Mouse (Mus musculus) olfactory bulb, adult 2 months (tissue): ENCODE results near the gene Ing3.

ENCODE experiments used
- CTCF ChIP-seq: fragments of 200-500 bp; IDR thresholded peaks from 2 replicates; pipeline ENCODE4 v1.5.1; 2012; ENCODE audit warnings: low read depth, mild to moderate bottlenecking, low read length, moderate library complexity; ENCODE audit not compliant: insufficient read depth
- POLR2A ChIP-seq: fragments of 200-500 bp; IDR thresholded peaks from 2 replicates; pipeline ENCODE4 v1.6.1; 2012; ENCODE audit warnings: mild to moderate bottlenecking, low read depth, low read length, moderate library complexity; ENCODE audit not compliant: insufficient read depth

DNA sequence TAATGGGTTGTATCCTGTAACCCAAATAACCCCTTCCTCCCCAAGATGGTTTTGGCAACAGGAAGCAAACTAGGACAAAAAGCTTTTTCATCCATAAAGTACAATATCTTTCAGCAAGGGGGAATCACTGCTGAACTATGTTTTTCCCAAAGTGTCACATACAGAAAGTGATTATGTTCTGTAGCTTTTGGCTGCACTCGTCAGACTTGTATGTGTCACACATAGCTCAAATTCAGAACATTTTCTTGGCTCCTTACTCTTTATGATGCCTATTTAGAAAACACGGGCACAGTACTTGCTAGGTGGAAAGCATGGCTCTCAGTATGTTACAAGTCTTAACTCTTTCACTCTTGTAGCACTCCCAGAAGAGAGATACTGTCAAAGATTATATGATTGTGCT, 62.2 kb downstream of the Ing3 start:
- TF ChIP-seq POLR2A: no peak
- no peak for TF ChIP-seq CTCF
